Mouse (Mus musculus) CH12.LX (cell line): ENCODE measurements around the gene Cenpp. TPM values are rescaled to one million over a fixed set of nuclear protein-coding genes. Genes with fewer than 3 reads are reported as not detected.

ENCODE experiments used
- DNase-seq: peaks from one replicate; pipeline ENCODE4 v3.0.0-alpha.2; 2013; ENCODE audit errors: extremely low read depth
- H3K27ac ChIP-seq: 2 replicates; pipeline ENCODE4 v1.5.1; 2012; ENCODE audit warnings: low read depth, mild to moderate bottlenecking, control low read depth, moderate library complexity; ENCODE audit not compliant: insufficient read depth
- H3K27me3 ChIP-seq: replicated peaks from 2 replicates; pipeline ENCODE3; 2012; ENCODE audit warnings: inconsistent platforms
- H3K36me3 ChIP-seq, 2 experiments: replicated peaks in 1 of 2; 2 replicates each; pipeline versions ENCODE3 to v1.6.1; 2012; ENCODE audit warnings: inconsistent platforms in 1 of 2, low read length in 1 of 2, mild to moderate bottlenecking in 1 of 2, mixed read lengths in 1 of 2, moderate library complexity in 1 of 2; ENCODE audit not compliant: control insufficient read depth in 1 of 2, insufficient read depth in 1 of 2
- H3K4me1 ChIP-seq, 2 experiments: 2 replicates each; pipeline ENCODE4 v1.6.1; 2012; ENCODE audit warnings: inconsistent platforms in 1 of 2, moderate library complexity in 1 of 2; ENCODE audit not compliant: insufficient read depth in 2 of 2, control insufficient read depth in 1 of 2
- H3K4me2 ChIP-seq: 2 replicates; pipeline ENCODE4 v1.6.1; 2012; ENCODE audit warnings: low read depth, mild to moderate bottlenecking, control low read depth; ENCODE audit not compliant: poor library complexity, insufficient read depth, severe bottlenecking
- H3K4me3 ChIP-seq, 3 experiments: fragments of 150-350 bp in 1 of 3; sonication (generic) in 1 of 3; replicated peaks in 1 of 3; 2 replicates each; pipeline versions ENCODE3 to v1.5.1; 2011 to 2012; ENCODE audit warnings: low read depth in 2 of 3, low read length in 2 of 3, mild to moderate bottlenecking in 2 of 3, moderate library complexity in 2 of 3, control low read depth in 1 of 3, improper control_type of control experiment in 1 of 3, inconsistent platforms in 1 of 3, mixed read lengths in 1 of 3; ENCODE audit not compliant: poor library complexity in 1 of 3
- H3K79me2 ChIP-seq: replicated peaks from 2 replicates; pipeline ENCODE4 v1.6.1; 2012; ENCODE audit warnings: mild to moderate bottlenecking, moderate library complexity; ENCODE audit not compliant: control insufficient read depth, poor library complexity, insufficient read depth, severe bottlenecking; ENCODE audit errors: extremely low read depth
- H3K9ac ChIP-seq: 2 replicates; pipeline ENCODE4 v1.6.1; 2012; ENCODE audit warnings: low read depth, mild to moderate bottlenecking, control low read depth, moderate library complexity; ENCODE audit not compliant: insufficient read depth
- H3K9me3 ChIP-seq: replicated peaks from 2 replicates; pipeline ENCODE3; 2012; ENCODE audit warnings: low read length, inconsistent platforms, mixed read lengths
- BHLHE40 ChIP-seq: IDR thresholded peaks from 2 replicates; pipeline ENCODE4 v1.6.1; 2011; ENCODE audit warnings: mild to moderate bottlenecking, low read depth, low read length, improper control_type of control experiment
- CHD1 ChIP-seq: IDR thresholded peaks from 2 replicates; pipeline ENCODE4 v1.6.1; 2012; ENCODE audit warnings: low read depth, low read length, improper control_type of control experiment, inconsistent platforms
- E2F4 ChIP-seq: IDR thresholded peaks from 2 replicates; pipeline ENCODE4 v1.6.1; 2011; ENCODE audit warnings: low read depth, low read length, improper control_type of control experiment; ENCODE audit not compliant: insufficient replicate concordance
- ELF1 ChIP-seq: IDR thresholded peaks from 2 replicates; pipeline ENCODE4 v1.6.1; 2014; ENCODE audit warnings: low read depth, mild to moderate bottlenecking, inconsistent platforms, low read length, improper control_type of control experiment
- EP300 ChIP-seq: IDR thresholded peaks from 2 replicates; pipeline ENCODE4 v1.6.1; 2011; ENCODE audit warnings: low read length, improper control_type of control experiment
- ETS1 ChIP-seq: conservative IDR thresholded peaks from 2 replicates; pipeline ENCODE4 v1.6.1; 2012; ENCODE audit warnings: low read depth, mild to moderate bottlenecking, inconsistent platforms, low read length, improper control_type of control experiment, moderate library complexity
- GABPA ChIP-seq: IDR thresholded peaks from 2 replicates; pipeline ENCODE4 v1.6.1; 2012; ENCODE audit warnings: low read depth, low read length, improper control_type of control experiment, inconsistent platforms; ENCODE audit not compliant: insufficient replicate concordance
- HCFC1 ChIP-seq: IDR thresholded peaks from 2 replicates; pipeline ENCODE4 v1.6.1; 2012; ENCODE audit warnings: low read depth, mild to moderate bottlenecking, inconsistent platforms, low read length, improper control_type of control experiment
- JUN ChIP-seq: IDR thresholded peaks from 2 replicates; pipeline ENCODE4 v1.6.1; 2011; ENCODE audit warnings: low read depth, mild to moderate bottlenecking, low read length, improper control_type of control experiment, moderate library complexity; ENCODE audit not compliant: insufficient read depth
- JUND ChIP-seq: conservative IDR thresholded peaks from 2 replicates; pipeline ENCODE4 v1.6.1; 2011; ENCODE audit warnings: low read depth, low read length, improper control_type of control experiment
- MAFK ChIP-seq: IDR thresholded peaks from 2 replicates; pipeline ENCODE4 v1.6.1; 2011; ENCODE audit warnings: low read length, improper control_type of control experiment; ENCODE audit not compliant: insufficient replicate concordance
- MAX ChIP-seq: IDR thresholded peaks from 2 replicates; pipeline ENCODE4 v1.6.1; 2011; ENCODE audit warnings: low read length, improper control_type of control experiment
- MEF2A ChIP-seq: IDR thresholded peaks from 2 replicates; pipeline ENCODE4 v1.6.1; 2014; ENCODE audit warnings: low read depth, mild to moderate bottlenecking, inconsistent platforms, low read length, improper control_type of control experiment, borderline replicate concordance
- MYC ChIP-seq: IDR thresholded peaks from 2 replicates; pipeline ENCODE4 v1.6.1; 2011; ENCODE audit warnings: low read depth, mild to moderate bottlenecking, improper control_type of control experiment, low read length
- NELFE ChIP-seq: IDR thresholded peaks from 2 replicates; pipeline ENCODE4 v1.6.1; 2011; ENCODE audit warnings: low read depth, low read length, improper control_type of control experiment
- NRF1 ChIP-seq: IDR thresholded peaks from 2 replicates; pipeline ENCODE4 v1.6.1; 2014; ENCODE audit warnings: low read depth, mild to moderate bottlenecking, inconsistent platforms, low read length, improper control_type of control experiment, moderate library complexity
- PAX5 ChIP-seq: IDR thresholded peaks from 2 replicates; pipeline ENCODE4 v1.6.1; 2012; ENCODE audit warnings: low read length, inconsistent platforms, mixed read lengths
- POLR2A ChIP-seq: IDR thresholded peaks from 2 replicates; pipeline ENCODE4 v1.6.1; 2011; ENCODE audit warnings: low read depth, mild to moderate bottlenecking, improper control_type of control experiment, low read length
- POLR2AphosphoS2 ChIP-seq: IDR thresholded peaks from 2 replicates; pipeline ENCODE4 v1.6.1; 2011; ENCODE audit warnings: low read depth, low read length, improper control_type of control experiment
- RCOR1 ChIP-seq: conservative IDR thresholded peaks from 2 replicates; pipeline ENCODE4 v1.6.1; 2012; ENCODE audit warnings: low read depth, mild to moderate bottlenecking, inconsistent platforms, low read length, improper control_type of control experiment
- SIN3A ChIP-seq: IDR thresholded peaks from 2 replicates; pipeline ENCODE4 v1.6.1; 2012; ENCODE audit warnings: low read length, improper control_type of control experiment, inconsistent platforms
- SMC3 ChIP-seq: IDR thresholded peaks from 2 replicates; pipeline ENCODE4 v1.6.1; 2011; ENCODE audit warnings: low read depth, low read length, improper control_type of control experiment
- TBP ChIP-seq: conservative IDR thresholded peaks from 2 replicates; pipeline ENCODE4 v1.6.1; 2011; ENCODE audit warnings: low read depth, low read length, improper control_type of control experiment
- TCF12 ChIP-seq: IDR thresholded peaks from 2 replicates; pipeline ENCODE4 v1.6.1; 2014; ENCODE audit warnings: low read depth, mild to moderate bottlenecking, inconsistent platforms, low read length, improper control_type of control experiment
- UBTF ChIP-seq: IDR thresholded peaks from 2 replicates; pipeline ENCODE4 v1.6.1; 2012; ENCODE audit warnings: low read depth, mild to moderate bottlenecking, inconsistent platforms, low read length, improper control_type of control experiment, moderate library complexity
- USF1 ChIP-seq: IDR thresholded peaks from 2 replicates; pipeline ENCODE4 v1.6.1; 2014; ENCODE audit warnings: low read depth, mild to moderate bottlenecking, inconsistent platforms, low read length, improper control_type of control experiment
- ZMIZ1 ChIP-seq: IDR thresholded peaks from 2 replicates; pipeline ENCODE4 v1.6.1; 2012; ENCODE audit warnings: low read depth, mild to moderate bottlenecking, inconsistent platforms, low read length, improper control_type of control experiment
- ZNF384 ChIP-seq: IDR thresholded peaks from 2 replicates; pipeline ENCODE4 v1.6.1; 2012; ENCODE audit warnings: low read depth, low read length, improper control_type of control experiment, inconsistent platforms
- dilution Hi-C: fragments of 300-500 bp; cut with MboI; formaldehyde crosslinking; loops from 2 replicates; pipeline ENCODE4 v1.14.3; 2020; ENCODE audit warnings: low sequenced_read_pairs; ENCODE audit not compliant: extremely low pct_unique_long_range_greater_than_20kb, extremely low pct_ligation_motif_present
- in situ Hi-C: fragments of 300-500 bp; cut with MboI; formaldehyde crosslinking; loops from 3 replicates; pipeline ENCODE4 v1.14.3; 2019; ENCODE audit warnings: low sequenced_read_pairs, low pct_ligation_motif_present, low pct_unique_long_range_greater_than_20kb, mixed read lengths
- polyA plus RNA-seq: library from polyadenylated mRNA; unstranded; fragments of >175 nt; gene quantifications from 2 replicates; pipeline ENCODE4 v1.2.1, GENCODE M21; 2012; ENCODE audit warnings: low read depth; ENCODE audit not compliant: insufficient read length
- total RNA-seq, 2 experiments: library from RNA; depleted of rRNA; stranded (reverse); fragments of 300-350 nt in 1 of 2; fragments of >200 nt in 1 of 2; gene quantifications; 2 replicates each; pipeline ENCODE4 v1.2.3; 2012 to 2014

The Cenpp gene
- total and polyA plus RNA-seq, 3 experiments, result 11.2 to 35.3 (median 11.8) TPM

DNA sequence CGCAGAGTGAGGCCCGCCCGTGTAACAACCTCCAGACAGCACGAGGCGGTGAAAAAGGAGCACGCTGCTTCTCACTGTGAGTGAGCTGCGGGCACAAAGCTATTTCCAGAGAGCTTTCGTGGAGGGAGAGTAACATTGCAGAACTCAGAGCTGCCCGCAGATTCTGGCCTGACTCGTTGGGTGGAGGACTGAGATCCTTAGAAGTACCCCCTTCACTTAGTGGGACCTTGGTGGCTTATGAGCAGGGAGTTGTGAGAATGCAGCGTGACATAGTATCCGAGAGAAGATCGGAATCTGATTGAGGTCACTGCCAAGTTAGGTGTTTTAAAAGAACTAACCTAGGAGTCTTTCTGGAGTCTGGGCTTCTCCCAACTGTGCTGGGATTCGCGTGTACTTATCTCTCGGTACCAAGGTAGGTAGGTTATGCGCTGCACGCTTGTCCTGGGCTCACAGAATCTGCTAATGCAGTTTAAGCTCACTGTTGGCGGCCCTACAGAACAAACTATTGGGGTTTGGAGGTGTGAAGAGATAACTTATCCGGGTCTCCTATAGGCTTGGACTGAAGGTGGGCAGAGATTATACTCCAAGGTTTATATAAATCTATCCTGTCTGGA is 29.8 kb upstream of the Cenpp start:
- H3K4me2 ChIP-seq, result no peak overlapping the region; the same call in 1 of the 2 replicates
- no peaks in the 10 kb centered on the region for H3K27me3 ChIP-seq
- dilution Hi-C loops (no loop called here), in situ Hi-C loops (no loop called here)
- H3K27ac ChIP-seq, result peak overlapping the region; percentile 47; the same call in 1 of the 2 replicates
- H3K4me1 ChIP-seq, result peaks cover 4 to 31% of the 10 kb centered on the region in 2 experiments; a peak in 3 of 4 replicates
- H3K9me3 ChIP-seq, result no peaks in the 10 kb centered on the region
- peaks cover 19 to 55% of the 10 kb centered on the region in 2 experiments for H3K36me3 ChIP-seq
- peaks cover 54% of the 10 kb centered on the region for H3K79me2 ChIP-seq
- H3K4me3 ChIP-seq, result peak overlapping the region; percentile 75 to 89 (median 83)
- H3K9ac ChIP-seq, result peak overlapping the region; percentile 84
- DNase-seq, result no peak
- TF ChIP-seq HCFC1 (no peak), BHLHE40 (no peak), JUN (no peak), POLR2AphosphoS2 (no peak), NRF1 (no peak; the same call in 1 of the 2 replicates), NELFE (no peak), UBTF (no peak), JUND (no peak)

DNA sequence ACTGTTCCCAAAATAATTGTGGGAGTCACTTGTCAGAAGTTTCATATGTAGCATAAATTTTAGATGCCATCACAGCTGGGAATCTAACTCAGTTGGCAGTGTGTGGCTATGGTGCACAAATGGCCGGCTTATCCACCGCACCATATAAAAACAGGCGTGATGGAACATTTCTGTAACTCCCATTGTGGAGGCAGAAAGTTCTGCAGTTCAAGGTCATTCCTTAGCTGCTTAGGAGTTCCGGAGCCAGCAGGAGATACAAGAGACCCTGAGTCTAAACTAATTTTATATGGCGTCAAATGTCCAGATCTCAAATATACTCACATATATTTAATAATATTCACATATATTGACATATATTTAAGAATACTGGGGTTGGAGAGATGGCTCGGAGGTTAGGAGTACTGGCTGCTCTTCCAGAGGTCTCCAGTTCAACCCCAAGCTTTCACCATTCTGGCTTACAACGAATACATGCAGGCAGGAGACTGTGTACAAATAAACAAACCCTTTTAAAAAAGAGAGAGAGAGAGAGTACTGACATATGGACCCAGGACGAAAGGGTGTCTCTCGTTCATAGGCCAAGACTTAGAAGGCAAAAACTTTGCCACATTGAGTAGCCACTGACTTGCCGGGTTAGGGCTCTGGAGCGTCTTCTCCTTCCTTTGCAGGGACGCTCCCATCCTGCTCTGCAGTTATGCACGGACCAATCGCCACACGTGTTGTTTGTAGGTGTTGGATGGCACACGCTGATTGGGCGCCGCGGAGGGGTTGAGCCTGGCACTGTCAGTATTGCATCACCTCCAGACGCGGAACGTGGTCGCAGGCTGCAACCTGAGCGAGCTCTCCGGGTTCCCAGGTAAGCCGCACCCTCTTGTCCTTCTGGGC is 29.0 kb upstream of the Cenpp start, which contains the start of gene Iars:
Gene Iars (plus strand): TSS at position 750 of the 882 bp plus-strand sequence.
- DNase-seq, result peak; percentile 98
- Histone ChIP-seq H3K9me3 (no peaks in the 10 kb centered on the region), H3K27ac (peak within 1 kb of the TSS; percentile 47; the same call in 1 of the 2 replicates), H3K4me2 (peak within 1 kb of the TSS; percentile 92), H3K9ac (peak within 1 kb of the TSS; percentile 91), H3K4me3 (peak within 1 kb of the TSS; percentile 75 to 89 (median 83)), H3K36me3 (peaks cover 18 to 55% of the 10 kb centered on the region in 2 experiments), H3K4me1 (peaks cover 4 to 30% of the 10 kb centered on the region in 2 experiments; a peak in 3 of 4 replicates), H3K27me3 (no peaks in the 10 kb centered on the region), H3K79me2 (peaks cover 46% of the 10 kb centered on the region)
- in situ Hi-C loops, result no loop called here
- dilution Hi-C loops, result no loop called here
- TF ChIP-seq TCF12, result peak; percentile 79
- TF ChIP-seq NELFE, result peak; percentile 96
- peak; percentile 79; the same call in 1 of the 2 replicates for TF ChIP-seq POLR2AphosphoS2
- TF ChIP-seq HCFC1, result peak; percentile 88
- peak; percentile 100 for TF ChIP-seq MYC
- TF ChIP-seq JUND, result peak; percentile 71; the same call in 1 of the 2 replicates
- TF ChIP-seq PAX5, result no peak
- peak; percentile 47 for TF ChIP-seq NRF1
- TF ChIP-seq MAX, result peak; percentile 99
- TF ChIP-seq MEF2A, result no peak
- TF ChIP-seq USF1, result no peak
- no peak for TF ChIP-seq EP300
- TF ChIP-seq MAFK, result no peak
- no peak for TF ChIP-seq ZNF384
- no peak for TF ChIP-seq SMC3
- peak; percentile 89 for TF ChIP-seq POLR2A
- peak; percentile 93 for TF ChIP-seq SIN3A
- peak; percentile 81 for TF ChIP-seq TBP
- TF ChIP-seq GABPA, result no peak; the same call in 1 of the 2 replicates
- TF ChIP-seq ELF1, result peak; percentile 80
- TF ChIP-seq RCOR1, result no peak
- no peak for TF ChIP-seq CHD1
- no peak for TF ChIP-seq E2F4
- peak; percentile 35; the same call in 1 of the 2 replicates for TF ChIP-seq ZMIZ1
- TF ChIP-seq UBTF, result no peak
- no peak for TF ChIP-seq ETS1
